Mouse (Mus musculus) kidney, adult 2 months (tissue): ENCODE measurements around the gene Gm37240. TPM values are rescaled to one million over a fixed set of nuclear protein-coding genes. Genes with fewer than 3 reads are reported as not detected.

ENCODE experiments used
- DNase-seq: peaks from one replicate; pipeline ENCODE4 v3.0.0; 2021
- H3K27ac ChIP-seq: fragments of 200-500 bp; 2 replicates; pipeline ENCODE4 v1.5.1; 2012; ENCODE audit warnings: low read depth, low read length, control low read depth, inconsistent platforms; ENCODE audit not compliant: insufficient read depth
- H3K27me3 ChIP-seq: fragments of 200-500 bp; replicated peaks from 2 replicates; pipeline ENCODE4 v1.6.1; 2012; ENCODE audit warnings: mild to moderate bottlenecking, moderate library complexity, low read length, inconsistent platforms; ENCODE audit not compliant: control insufficient read depth, insufficient read depth
- H3K36me3 ChIP-seq: fragments of 200-500 bp; 2 replicates; pipeline ENCODE4 v1.6.1; 2012; ENCODE audit warnings: mild to moderate bottlenecking, moderate library complexity, low read length, inconsistent platforms; ENCODE audit not compliant: control insufficient read depth, insufficient read depth
- H3K4me1 ChIP-seq: fragments of 200-500 bp; 2 replicates; pipeline ENCODE4 v1.6.1; 2011; ENCODE audit warnings: low read length; ENCODE audit not compliant: control insufficient read depth, insufficient read depth
- H3K4me3 ChIP-seq: fragments of 200-500 bp; 2 replicates; pipeline ENCODE4 v1.5.1; 2011; ENCODE audit warnings: mild to moderate bottlenecking, low read depth, low read length, control low read depth; ENCODE audit not compliant: insufficient read depth
- CTCF ChIP-seq: fragments of 200-500 bp; conservative IDR thresholded peaks from 2 replicates; pipeline ENCODE4 v1.5.1; 2011; ENCODE audit warnings: low read depth, mild to moderate bottlenecking, control low read depth, low read length, moderate library complexity, mixed read lengths; ENCODE audit not compliant: insufficient read depth, insufficient read length
- POLR2A ChIP-seq: fragments of 200-500 bp; IDR thresholded peaks from one replicate; pipeline ENCODE4 v1.6.1; 2011; ENCODE audit warnings: low read depth, low read length, control low read depth
- WGBS: fragments of 180-500 bp; shearing (Covaris S2); methylation state at CpG from one replicate; pipeline ENCODE4 v1.1.7; 2018; 5-methylcytosine and 5-hydroxymethylcytosine counted together
- polyA plus RNA-seq: library from polyadenylated mRNA; depleted of rRNA; stranded (reverse); fragments of >200 nt; gene quantifications from 2 replicates; pipeline ENCODE4 v1.2.3, GENCODE M21; 2012

The Gm37240 gene
- polyA plus RNA-seq, 1 experiment, result 5.5 TPM

DNA sequence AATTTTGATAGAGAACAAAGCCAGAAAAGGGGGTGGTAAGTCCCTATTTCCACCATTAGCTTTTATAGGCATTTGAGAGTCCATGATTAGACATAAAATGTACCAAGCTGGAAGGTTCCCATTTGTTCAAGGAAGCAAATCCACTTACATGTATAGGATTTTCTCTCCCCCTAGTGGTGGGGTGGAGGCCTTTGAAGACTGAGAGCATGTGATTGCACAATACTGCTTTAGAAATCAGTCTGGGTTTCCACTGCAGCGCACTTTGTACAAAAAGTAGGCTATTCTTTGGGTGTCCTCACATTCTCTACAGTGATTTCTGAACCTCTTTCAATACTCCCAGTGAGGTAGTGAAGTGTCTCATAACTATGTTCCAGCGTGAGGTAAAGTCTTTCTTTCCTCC is 316.0 kb downstream of the Gm37240 start:
- no peak overlapping the region for H3K27ac ChIP-seq
- WGBS, result 52% methylated on average over 2 of the region's 2 CpGs
- H3K27me3 ChIP-seq, result no peaks in the 10 kb centered on the region
- H3K36me3 ChIP-seq, result no peaks in the 10 kb centered on the region
- DNase-seq, result peak; percentile 82
- H3K4me1 ChIP-seq, result peaks cover 4% of the 10 kb centered on the region; the same call in 1 of the 2 replicates
- TF ChIP-seq POLR2A (no peak), CTCF (peak; percentile 41)
- H3K4me3 ChIP-seq, result no peak overlapping the region

- Histone ChIP-seq H3K4me3 (no peak overlapping the region), H3K27ac (no peak overlapping the region), H3K36me3 (no peaks in the 10 kb centered on the region), H3K4me1 (no peaks in the 10 kb centered on the region), H3K27me3 (no peaks in the 10 kb centered on the region)
- 75% methylated on average over 2 of the region's 2 CpGs for WGBS
- no peak for DNase-seq
- no peak for TF ChIP-seq CTCF
- TF ChIP-seq POLR2A, result no peak
Measured at GRCm38 (mm10) chr3:85564603-85565002, 322.7 kb downstream of the Gm37240 start.

GRCm38 (mm10) chr3:85553731-85554277 is 333.5 kb downstream of the Gm37240 start:
- Histone ChIP-seq H3K27me3 (no peaks in the 10 kb centered on the region), H3K27ac (no peak overlapping the region), H3K36me3 (no peaks in the 10 kb centered on the region), H3K4me1 (peaks cover 3% of the 10 kb centered on the region; the same call in 1 of the 2 replicates), H3K4me3 (no peak overlapping the region)
- no peak for TF ChIP-seq CTCF
- TF ChIP-seq POLR2A, result no peak
- no peak for DNase-seq
- WGBS, result 88% methylated on average over 6 of the region's 6 CpGs

GRCm38 (mm10) chr3:85551352-85551751 is 336.0 kb downstream of the Gm37240 start:
- TF ChIP-seq POLR2A (no peak), CTCF (no peak)
- H3K4me1 ChIP-seq, result peaks cover 3% of the 10 kb centered on the region; the same call in 1 of the 2 replicates
- no peak overlapping the region for H3K27ac ChIP-seq
- H3K36me3 ChIP-seq, result no peaks in the 10 kb centered on the region
- 60% methylated on average over 2 of the region's 2 CpGs for WGBS
- no peak for DNase-seq
- no peaks in the 10 kb centered on the region for H3K27me3 ChIP-seq
- H3K4me3 ChIP-seq, result no peak overlapping the region

DNA sequence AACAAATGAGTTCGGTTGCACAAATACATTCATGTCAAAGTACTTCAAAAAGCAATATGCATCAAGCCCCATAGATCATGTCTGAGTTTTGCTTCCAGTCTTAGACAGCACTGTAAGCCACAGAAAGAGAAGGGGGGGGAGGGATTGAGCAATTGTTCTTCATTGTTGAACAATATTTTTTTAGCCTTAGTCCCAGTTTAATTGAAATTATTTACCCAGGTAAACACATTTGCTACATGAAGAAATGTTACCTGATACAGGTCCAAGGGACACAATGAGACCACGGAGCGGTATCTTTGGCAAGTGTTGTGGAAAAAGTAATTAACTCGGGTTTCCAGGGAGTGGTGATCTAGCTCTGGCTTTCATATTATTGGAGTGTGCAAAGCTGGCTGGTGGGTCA is 337.0 kb downstream of the Gm37240 start:
- no peaks in the 10 kb centered on the region for H3K36me3 ChIP-seq
- no peak overlapping the region for H3K4me3 ChIP-seq
- TF ChIP-seq POLR2A, result no peak
- no peak for TF ChIP-seq CTCF
- DNase-seq, result no peak
- WGBS, result 39% methylated on average over 4 of the region's 4 CpGs
- H3K27me3 ChIP-seq, result no peaks in the 10 kb centered on the region
- no peak overlapping the region for H3K27ac ChIP-seq
- H3K4me1 ChIP-seq, result peaks cover 3% of the 10 kb centered on the region; the same call in 1 of the 2 replicates

GRCm38 (mm10) chr3:85543652-85544051 is 343.7 kb downstream of the Gm37240 start:
- no peaks in the 10 kb centered on the region for H3K27me3 ChIP-seq
- DNase-seq, result peak; percentile 5
- 46% methylated on average over 2 of the region's 2 CpGs for WGBS

DNA sequence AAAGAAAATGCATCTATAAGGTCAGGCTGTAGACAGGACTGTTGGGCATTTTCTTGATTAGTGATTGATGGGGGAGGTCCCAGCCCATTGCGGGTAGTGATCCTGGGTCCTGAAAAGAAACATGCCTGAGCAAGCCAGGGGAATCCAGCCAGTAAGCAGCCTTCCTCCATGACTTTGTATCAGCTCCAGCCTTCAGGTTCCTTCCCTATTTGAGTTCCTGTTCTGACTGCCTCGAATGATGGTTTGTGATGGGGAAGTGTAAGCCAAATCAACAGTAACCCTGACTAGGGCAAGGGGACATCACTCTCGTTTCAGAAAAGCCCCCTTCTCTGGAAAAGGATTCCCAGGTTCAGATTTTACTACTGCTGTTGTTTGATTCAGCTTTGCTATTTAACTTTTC is 344.6 kb downstream of the Gm37240 start:
- no peaks in the 10 kb centered on the region for H3K4me1 ChIP-seq
- no peaks in the 10 kb centered on the region for H3K27me3 ChIP-seq
- no peaks in the 10 kb centered on the region for H3K36me3 ChIP-seq
- TF ChIP-seq POLR2A (no peak), CTCF (no peak)
- no peak overlapping the region for H3K4me3 ChIP-seq
- no peak overlapping the region for H3K27ac ChIP-seq
- DNase-seq, result no peak
- 58% methylated on average over 3 of the region's 3 CpGs for WGBS

More at GRCm38 (mm10) chr3:85543652-85544051, 343.7 kb downstream of the Gm37240 start:
- Histone ChIP-seq H3K36me3 (no peaks in the 10 kb centered on the region), H3K4me1 (no peaks in the 10 kb centered on the region), H3K4me3 (no peak overlapping the region), H3K27ac (no peak overlapping the region)
- peak; percentile 69 for TF ChIP-seq CTCF
- TF ChIP-seq POLR2A, result no peak
